Mouse (Mus musculus) brain, embryonic 14.5 days (tissue): ENCODE results near the gene Tsg101. TPM values are rescaled to one million over a fixed set of nuclear protein-coding genes. Genes with fewer than 3 reads are reported as not detected.
A peak's percentile ranks its signal among the peaks of the same experiment; 100 is the strongest.

Experiments
- DNase-seq: peaks from one replicate; pipeline ENCODE4 v3.0.0-alpha.2; 2011; ENCODE audit warnings: low read depth
- CTCF ChIP-seq: fragments of 200-500 bp; IDR thresholded peaks from 2 replicates; pipeline ENCODE4 v1.5.1; 2012; ENCODE audit warnings: inconsistent platforms, mild to moderate bottlenecking, moderate library complexity, borderline replicate concordance; ENCODE audit not compliant: insufficient read depth, insufficient read length; ENCODE audit errors: extremely low read depth
- POLR2A ChIP-seq: fragments of 200-500 bp; IDR thresholded peaks from 2 replicates; pipeline ENCODE4 v1.6.1; 2012; ENCODE audit warnings: mild to moderate bottlenecking, inconsistent platforms, borderline replicate concordance; ENCODE audit not compliant: poor library complexity, insufficient read depth, insufficient read length, severe bottlenecking; ENCODE audit errors: extremely low read depth
- polyA plus RNA-seq: library from polyadenylated mRNA; depleted of rRNA; stranded (reverse); fragments of >200 nt; gene quantifications from 2 replicates; pipeline ENCODE4 v1.2.3, GENCODE M21; 2012

The Tsg101 gene
- polyA plus RNA-seq, 1 experiment: 162 TPM

GRCm38 (mm10) chr7:46855866-46856560 lies 63.8 kb downstream of the Tsg101 start:
- TF ChIP-seq POLR2A: no peak
- no peak for TF ChIP-seq CTCF
- no peak for DNase-seq

- TF ChIP-seq POLR2A: no peak
- no peak for TF ChIP-seq CTCF
- DNase-seq: no peak
These were observed 66.4 kb downstream of the Tsg101 start for GRCm38 (mm10) chr7:46853365-46853764.

- TF ChIP-seq POLR2A: no peak
- TF ChIP-seq CTCF: no peak
- DNase-seq: no peak
These were observed 67.1 kb downstream of the Tsg101 start for GRCm38 (mm10) chr7:46852666-46853065.

- TF ChIP-seq CTCF (no peak), POLR2A (no peak)
- DNase-seq: no peak
These were observed 68.7 kb downstream of the Tsg101 start for GRCm38 (mm10) chr7:46851026-46851425.

- TF ChIP-seq CTCF: no peak
- TF ChIP-seq POLR2A: no peak
- DNase-seq: no peak
These were observed 70.5 kb downstream of the Tsg101 start for GRCm38 (mm10) chr7:46849287-46849686.

GRCm38 (mm10) chr7:46846486-46847244 lies 73.1 kb downstream of the Tsg101 start:
- peak; percentile 89 for DNase-seq
- TF ChIP-seq POLR2A (no peak), CTCF (peak; percentile 31; the same call in 1 of the 2 replicates)

GRCm38 (mm10) chr7:46845978-46846485 lies 73.7 kb downstream of the Tsg101 start:
- TF ChIP-seq POLR2A (no peak), CTCF (no peak)
- peak; percentile 51 for DNase-seq

GRCm38 (mm10) chr7:46845211-46845977 lies 74.4 kb downstream of the Tsg101 start:
- DNase-seq: peak; percentile 95
- TF ChIP-seq POLR2A: peak; percentile 86
- TF ChIP-seq CTCF: no peak

GRCm38 (mm10) chr7:46843576-46843975 lies 76.2 kb downstream of the Tsg101 start:
- no peak for DNase-seq
- TF ChIP-seq POLR2A: no peak
- no peak for TF ChIP-seq CTCF

- no peak for TF ChIP-seq CTCF
- TF ChIP-seq POLR2A: no peak
- no peak for DNase-seq
These were observed 77.5 kb downstream of the Tsg101 start for GRCm38 (mm10) chr7:46842278-46842677.
